Mouse (Mus musculus): ENCODE measurements around the gene 1810009A15Rik.

Gene 1810009A15Rik

GRCm38 (mm10) chr19:8921741-8922140 lies 33.1 kb downstream of the 1810009A15Rik start:
- no peak for DNase-seq

GRCm38 (mm10) chr19:8926766-8927165 lies 38.1 kb downstream of the 1810009A15Rik start:
- no peak for DNase-seq

GRCm38 (mm10) chr19:8927891-8928525 lies 39.4 kb downstream of the 1810009A15Rik start:
- DNase-seq: no peak

- DNase-seq: no peak
Measured at GRCm38 (mm10) chr19:8928689-8929223, 40.1 kb downstream of the 1810009A15Rik start.

GRCm38 (mm10) chr19:8929224-8930088 lies 40.8 kb downstream of the 1810009A15Rik start, which contains the start of the genes Rom1 and Eml3:
Gene Rom1 (minus strand): TSS chr19:8929356.
Gene Eml3 (plus strand): TSS chr19:8929552.
- DNase-seq: peak; percentile 91

- no peak for DNase-seq
Measured at GRCm38 (mm10) chr19:8930117-8930516, 41.5 kb downstream of the 1810009A15Rik start.

GRCm38 (mm10) chr19:8930771-8931170 lies 42.1 kb downstream of the 1810009A15Rik start:
- no peak for DNase-seq

- no peak for DNase-seq
Measured at GRCm38 (mm10) chr19:8936736-8937135, 48.1 kb downstream of the 1810009A15Rik start.
